Mouse (Mus musculus) monocyte, adult 2 months (primary cell): ENCODE results near the gene Tmigd3.
A peak's percentile ranks its signal among the peaks of the same experiment; 100 is the strongest.
"Not testable (repeated sequence)": the region's sequence is repeated elsewhere in the genome, so short reads cannot be mapped to it uniquely, and the experiment has no call there.

Source experiments
- DNase-seq, 2 experiments: peaks; one replicate each; pipeline ENCODE4 v3.0.0; 2022; ENCODE audit warnings: low spot score in 2 of 2, low read depth in 1 of 2

Tmigd3 gene

GRCm38 (mm10) chr3:105899394-105900147 lies 28.9 kb downstream of the Tmigd3 start:
- peak in 1 of 2 experiments; percentile 68 for DNase-seq

GRCm38 (mm10) chr3:105900266-105900665 lies 29.6 kb downstream of the Tmigd3 start:
- DNase-seq: no peak

- DNase-seq: peak; percentile 55 to 56
Measured at GRCm38 (mm10) chr3:105900716-105901115, 30.0 kb downstream of the Tmigd3 start.

GRCm38 (mm10) chr3:105901468-105901867 lies 30.8 kb downstream of the Tmigd3 start:
- no peak for DNase-seq

GRCm38 (mm10) chr3:105904213-105904612 lies 33.5 kb downstream of the Tmigd3 start:
- no peak for DNase-seq

GRCm38 (mm10) chr3:105904721-105905120 lies 34.0 kb downstream of the Tmigd3 start:
- DNase-seq: no peak

GRCm38 (mm10) chr3:105907956-105908655 lies 37.4 kb downstream of the Tmigd3 start:
- no peak for DNase-seq

GRCm38 (mm10) chr3:105908976-105909375 lies 38.3 kb downstream of the Tmigd3 start:
- DNase-seq: no peak

GRCm38 (mm10) chr3:105910519-105911190 lies 40.0 kb downstream of the Tmigd3 start:
- peak in 1 of 2 experiments; percentile 52 for DNase-seq

- DNase-seq: no peak
Measured at GRCm38 (mm10) chr3:105912097-105912880, 41.6 kb downstream of the Tmigd3 start.

- no peak for DNase-seq
Measured at GRCm38 (mm10) chr3:105913839-105914681, 43.4 kb downstream of the Tmigd3 start.

GRCm38 (mm10) chr3:105915281-105915680 lies 44.6 kb downstream of the Tmigd3 start:
- no peak for DNase-seq

GRCm38 (mm10) chr3:105916455-105916854 lies 45.8 kb downstream of the Tmigd3 start:
- DNase-seq: not testable (repeated sequence)

GRCm38 (mm10) chr3:105917656-105918354 lies 47.1 kb downstream of the Tmigd3 start:
- DNase-seq: no peak

- no peak for DNase-seq
Measured at GRCm38 (mm10) chr3:105918355-105918745, 47.6 kb downstream of the Tmigd3 start.

- not testable (repeated sequence) for DNase-seq
Measured at GRCm38 (mm10) chr3:105920743-105921142, 50.0 kb downstream of the Tmigd3 start.

- no peak for DNase-seq
Measured at GRCm38 (mm10) chr3:105921959-105922358, 51.3 kb downstream of the Tmigd3 start.

GRCm38 (mm10) chr3:105924616-105925015 lies 53.9 kb downstream of the Tmigd3 start:
- DNase-seq: no peak

- DNase-seq: no peak
Measured at GRCm38 (mm10) chr3:105927561-105928194, 57.0 kb downstream of the Tmigd3 start.
